Mouse (Mus musculus): ENCODE measurements around the gene Zfp52.

The Zfp52 gene

GRCm38 (mm10) chr17:21566220-21566619 lies 30.9 kb downstream of the Zfp52 start:
- no peak for DNase-seq (ENCODE audit: low spot score)

- peak; percentile 94 for DNase-seq (ENCODE audit: low spot score)
These were observed 31.5 kb downstream of the Zfp52 start, which contains the start of gene Zfp948 for GRCm38 (mm10) chr17:21566728-21567349. Gene Zfp948, plus strand, starts transcription at chr17:21567008.

GRCm38 (mm10) chr17:21567696-21568095 lies 32.4 kb downstream of the Zfp52 start:
- DNase-seq (ENCODE audit: low spot score), result peak; percentile 82

GRCm38 (mm10) chr17:21579080-21579479 lies 43.7 kb downstream of the Zfp52 start:
- DNase-seq (ENCODE audit: low spot score), result peak; percentile 47

GRCm38 (mm10) chr17:21579493-21580175 lies 44.3 kb downstream of the Zfp52 start:
- DNase-seq (ENCODE audit: low spot score), result peak; percentile 66

- DNase-seq (ENCODE audit: low spot score), result no peak
These were observed 50.2 kb downstream of the Zfp52 start for GRCm38 (mm10) chr17:21585521-21585920.

Measured in yolk sac, embryonic 10.5 days (tissue).